Mouse (Mus musculus): ENCODE data around the gene Lztr1.

Gene Lztr1

DNA sequence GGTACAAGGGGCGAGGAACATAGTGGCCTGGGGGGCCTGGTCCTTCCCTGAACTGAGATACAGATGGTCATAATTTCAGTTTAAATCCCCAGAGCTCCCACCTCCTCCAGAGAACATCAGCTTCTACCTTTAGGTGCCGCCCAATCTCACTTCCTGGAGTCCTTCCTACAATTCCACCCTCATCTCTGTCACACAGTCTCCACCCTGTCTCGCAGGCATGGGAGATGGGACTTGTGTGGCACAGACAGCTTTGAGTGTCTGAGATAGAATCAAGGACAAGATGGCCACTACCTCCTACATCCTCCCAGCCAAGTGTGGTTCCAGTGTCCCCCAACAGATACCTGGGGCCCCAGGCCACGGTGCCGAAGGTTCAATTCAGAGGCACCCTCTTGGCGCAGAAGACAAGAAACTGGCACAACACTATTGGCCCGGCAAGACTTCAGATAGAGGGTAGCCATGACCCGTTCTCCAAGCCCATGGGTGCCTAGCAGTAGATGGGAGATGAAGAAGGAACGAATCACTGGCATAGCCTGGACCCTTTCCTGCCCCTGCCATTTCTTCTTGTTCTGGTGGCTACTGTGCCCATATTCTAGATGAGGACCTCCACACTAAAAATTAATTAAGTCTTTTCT lies 51.0 kb downstream of the Lztr1 start:
- DNase-seq = no peak

- no peak for DNase-seq
Measured at GRCm38 (mm10) chr16:17561128-17561750, 52.8 kb downstream of the Lztr1 start, which contains the start of gene Lrrc74b. Gene Lrrc74b (minus strand): TSS chr16:17561247.

- DNase-seq = no peak
Measured at GRCm38 (mm10) chr16:17561751-17562208, 53.3 kb downstream of the Lztr1 start, which contains the start of gene P2rx6. Gene P2rx6 (plus strand): TSS chr16:17561885.

- DNase-seq = no peak
Measured at GRCm38 (mm10) chr16:17563580-17563979, 55.1 kb downstream of the Lztr1 start.

DNA sequence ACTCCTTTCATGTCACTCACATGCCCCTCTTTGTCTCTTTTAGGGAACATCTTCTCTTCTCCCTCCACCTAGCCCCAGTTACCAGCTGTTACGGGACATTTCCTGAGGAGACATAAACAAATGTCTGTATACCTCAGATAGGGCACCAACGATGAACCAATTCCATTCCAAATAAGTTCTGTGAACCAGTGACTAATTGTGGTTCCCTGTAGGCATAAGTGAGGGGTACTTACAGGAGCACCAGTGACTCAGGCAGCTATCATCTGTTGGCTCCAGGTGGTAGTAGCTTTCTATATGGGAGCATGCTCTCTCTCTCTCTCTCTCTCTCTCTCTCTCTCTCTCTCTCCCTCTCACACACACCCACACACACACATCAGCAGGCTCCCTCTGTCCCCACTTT lies 55.7 kb downstream of the Lztr1 start:
- no peak for DNase-seq

- no peak for DNase-seq
Measured at GRCm38 (mm10) chr16:17564771-17565170, 56.3 kb downstream of the Lztr1 start.

- DNase-seq = no peak
Measured at GRCm38 (mm10) chr16:17566186-17566585, 57.7 kb downstream of the Lztr1 start.

Measured in cerebellum, adult 11 months (tissue).